Mouse (Mus musculus) kidney, embryonic 16.5 days (tissue): ENCODE measurements around the gene Olfr199. TPM values are rescaled to one million over a fixed set of nuclear protein-coding genes. Genes with fewer than 3 reads are reported as not detected.
"Not testable (repeated sequence)": the region's sequence is repeated elsewhere in the genome, so short reads cannot be mapped to it uniquely, and the experiment has no call there.

Source experiments
- ATAC-seq: fragments of 200-750 bp; cut with Nextera tagmentation; 2 replicates; pipeline ENCODE4 v1.8.0; 2017; ENCODE audit warnings: moderate TSS enrichment; ENCODE audit not compliant: low FRiP score, low TSS enrichment
- H3K27ac ChIP-seq: fragments of 300-500 bp; sonication (generic); 2 replicates; pipeline ENCODE4 v1.5.1; 2014; ENCODE audit warnings: low read length
- H3K27me3 ChIP-seq: fragments of 300-500 bp; sonication (generic); 2 replicates; pipeline ENCODE4 v1.6.1; 2014; ENCODE audit warnings: low read length, control low read depth, mixed read lengths; ENCODE audit not compliant: insufficient read depth
- H3K36me3 ChIP-seq: fragments of 300-500 bp; sonication (generic); 2 replicates; pipeline ENCODE4 v1.6.1; 2014; ENCODE audit warnings: low read length, control low read depth, mixed read lengths; ENCODE audit not compliant: insufficient read depth
- H3K4me1 ChIP-seq: fragments of 300-500 bp; sonication (generic); 2 replicates; pipeline ENCODE4 v1.6.1; 2014; ENCODE audit warnings: low read length, control low read depth, mixed read lengths; ENCODE audit not compliant: insufficient read depth
- H3K4me2 ChIP-seq: fragments of 300-500 bp; sonication (generic); replicated peaks from 2 replicates; pipeline ENCODE4 v1.6.1; 2014; ENCODE audit warnings: low read depth, low read length
- H3K4me3 ChIP-seq: fragments of 300-500 bp; sonication (generic); 2 replicates; pipeline ENCODE4 v1.5.1; 2014; ENCODE audit warnings: mild to moderate bottlenecking, low read length
- H3K9ac ChIP-seq: fragments of 300-500 bp; sonication (generic); replicated peaks from 2 replicates; pipeline ENCODE4 v1.6.1; 2014; ENCODE audit warnings: low read length
- H3K9me3 ChIP-seq: fragments of 300-500 bp; sonication (generic); 2 replicates; pipeline ENCODE4 v1.6.1; 2016; ENCODE audit warnings: low read length, control low read depth
- WGBS: fragments of 180-500 bp; shearing (Covaris S2); extraction: QIAGEN DNeasy Blood & Tissue Kit; methylation state at CpG from one replicate; pipeline ENCODE4 v1.1.7; 2014; 5-methylcytosine and 5-hydroxymethylcytosine counted together
- polyA plus RNA-seq: library from polyadenylated mRNA; unstranded; fragments of >200 nt; fragmentation: Nextera tagmentation; extraction: Ambion mirVana; gene quantifications from 2 replicates; pipeline ENCODE4 v1.2.1, GENCODE M21; 2015

Gene Olfr199
- polyA plus RNA-seq, result not detected in 2 replicates

DNA sequence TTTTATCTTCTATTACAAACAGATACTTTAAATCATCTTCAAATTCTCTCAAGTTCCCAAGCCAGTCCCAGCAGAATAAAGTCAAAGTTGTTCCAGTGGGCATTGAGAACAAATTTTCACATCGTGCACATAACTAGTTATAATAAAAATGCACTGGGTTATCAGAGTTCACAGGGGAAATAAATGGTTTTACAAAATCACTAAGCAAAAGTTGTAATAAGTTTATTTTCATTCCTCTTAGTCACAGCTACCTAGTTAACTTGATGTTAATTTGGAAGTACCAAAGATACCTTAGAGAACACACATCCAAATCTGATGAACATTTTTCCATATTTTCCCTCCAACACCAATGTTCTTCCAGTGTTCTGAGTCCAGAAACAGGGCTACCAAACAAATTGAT, at the start of gene Olfr199:
TSS of gene Olfr199 (minus strand) at position 101 of the 400 bp plus-strand sequence.
- WGBS, result 84% methylated on average over 1 of the region's 1 CpGs
- ATAC-seq, H3K27ac ChIP-seq, H3K4me3 ChIP-seq, H3K27me3 ChIP-seq, H3K9ac ChIP-seq, H3K4me2 ChIP-seq, H3K4me1 ChIP-seq, H3K9me3 ChIP-seq, H3K36me3 ChIP-seq: not testable (repeated sequence)

DNA sequence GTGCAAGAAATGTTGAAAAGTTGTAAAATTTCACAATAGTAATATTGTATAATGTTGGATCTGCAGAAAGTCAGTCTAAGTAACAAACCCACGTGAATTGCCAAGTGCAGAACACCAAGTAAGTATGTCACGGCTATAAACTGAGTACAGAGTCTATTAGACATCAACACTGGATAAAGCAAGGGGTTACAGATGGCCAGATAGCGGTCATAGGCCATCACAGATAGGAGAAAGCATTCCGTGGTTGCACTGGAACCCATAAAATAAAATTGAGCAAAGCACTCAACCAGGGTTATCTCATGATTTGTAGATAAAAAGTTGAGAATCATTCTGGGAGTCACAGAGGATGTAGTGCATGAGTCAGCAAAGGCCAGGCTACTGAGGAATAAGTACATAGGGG, 49.5 kb upstream of the Olfr199 start:
- H3K27ac ChIP-seq, H3K4me2 ChIP-seq, ATAC-seq, H3K4me1 ChIP-seq, H3K4me3 ChIP-seq, H3K9me3 ChIP-seq, H3K9ac ChIP-seq, H3K36me3 ChIP-seq, H3K27me3 ChIP-seq: not testable (repeated sequence)
- 73% methylated on average over 4 of the region's 4 CpGs for WGBS

GRCm38 (mm10) chr16:59249684-59250083, 30.1 kb upstream of the Olfr199 start:
- 88% methylated on average over 17 of the region's 17 CpGs for WGBS
- Histone ChIP-seq H3K9me3 (0 out of 2 replicates have a peak, but pooled peaks cover 3% of the 10 kb centered on the region), H3K27ac (no peak overlapping the region), H3K36me3 (no peaks in the 10 kb centered on the region), H3K4me1 (no peaks in the 10 kb centered on the region), H3K4me2 (no peak overlapping the region), H3K4me3 (no peak overlapping the region), H3K27me3 (no peaks in the 10 kb centered on the region), H3K9ac (no peak overlapping the region)
- ATAC-seq, result no peak

DNA sequence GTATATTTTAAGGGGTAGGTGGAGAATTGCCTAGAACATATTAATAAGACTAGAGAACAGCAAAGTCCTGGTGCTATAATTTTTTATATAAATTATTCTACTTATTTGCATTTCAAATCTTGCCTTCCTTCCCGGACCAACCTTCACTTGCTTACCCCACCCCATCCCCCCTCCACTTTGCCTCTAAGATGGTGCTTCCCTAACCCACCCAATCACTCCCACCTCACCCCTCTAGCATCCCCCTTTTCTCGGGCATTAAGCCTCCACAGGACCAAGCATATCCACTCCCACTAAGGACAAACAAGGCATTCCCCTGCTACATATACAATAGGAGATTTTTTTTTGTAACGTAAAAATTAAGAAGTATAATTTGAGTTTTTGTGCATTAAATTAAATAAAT, 1.7 kb downstream of the Olfr199 start:
- H3K9me3 ChIP-seq, H3K27me3 ChIP-seq, H3K4me1 ChIP-seq, H3K9ac ChIP-seq, H3K4me2 ChIP-seq, H3K27ac ChIP-seq, H3K4me3 ChIP-seq, ATAC-seq, H3K36me3 ChIP-seq: not testable (repeated sequence)
- 79% methylated on average over 3 of the region's 3 CpGs for WGBS

DNA sequence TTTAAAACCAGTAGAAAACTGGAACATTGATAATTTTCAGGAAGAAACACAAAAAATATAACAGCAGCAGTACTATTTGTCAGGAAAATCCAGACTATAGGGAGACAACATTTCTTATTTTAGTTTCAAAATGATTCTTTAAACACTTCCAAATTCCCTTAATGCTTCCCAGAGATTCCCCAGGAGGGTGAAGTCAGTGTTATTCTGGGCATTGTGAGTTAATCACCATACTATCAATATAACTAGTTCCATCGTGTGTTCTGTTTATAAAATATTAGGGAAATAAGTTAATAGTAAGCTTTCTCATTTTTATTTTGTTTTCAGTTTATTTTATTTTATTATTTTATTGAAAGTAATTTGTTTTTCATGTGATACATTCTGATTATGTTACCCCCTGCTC, 16.1 kb downstream of the Olfr199 start, which contains the start of gene Olfr198:
TSS of gene Olfr198 (minus strand) at position 101 of the 400 bp plus-strand sequence.
- H3K27me3 ChIP-seq, H3K27ac ChIP-seq, H3K4me1 ChIP-seq, ATAC-seq, H3K4me2 ChIP-seq, H3K36me3 ChIP-seq, H3K9ac ChIP-seq, H3K4me3 ChIP-seq, H3K9me3 ChIP-seq: not testable (repeated sequence)
- 78% methylated on average over 1 of the region's 1 CpGs for WGBS

GRCm38 (mm10) chr16:59170354-59170753, 49.2 kb downstream of the Olfr199 start, which contains the start of gene Olfr196:
Gene Olfr196, minus strand, starts transcription at chr16:59170454.
- WGBS, result 76% methylated on average over 3 of the region's 3 CpGs
- no peaks in the 10 kb centered on the region for H3K9me3 ChIP-seq
- no peak within 1 kb of the TSS for H3K4me2 ChIP-seq
- no peak for ATAC-seq
- no peak within 1 kb of the TSS for H3K27ac ChIP-seq
- H3K9ac ChIP-seq, result no peak within 1 kb of the TSS
- no peaks in the 10 kb centered on the region for H3K27me3 ChIP-seq
- H3K4me3 ChIP-seq, result no peak within 1 kb of the TSS
- no peaks in the 10 kb centered on the region for H3K4me1 ChIP-seq
- H3K36me3 ChIP-seq, result no peaks in the 10 kb centered on the region

Other genes starting within 250 kb of the Olfr199 start
- gene Olfr183, start 224.4 kb downstream of the Olfr199 start, polyA plus RNA-seq, result not detected in 2 replicates
- gene Olfr186, start 189.5 kb downstream of the Olfr199 start, polyA plus RNA-seq, result not detected in 2 replicates
- not detected in 2 replicates for gene Olfr187, start 180.0 kb downstream of the Olfr199 start, polyA plus RNA-seq
- gene Olfr190, start 141.8 kb downstream of the Olfr199 start, polyA plus RNA-seq, result not detected in 2 replicates
- gene Olfr191, start 129.9 kb downstream of the Olfr199 start, polyA plus RNA-seq, result not detected in 2 replicates
- not detected in 2 replicates for gene Olfr193, start 107.9 kb downstream of the Olfr199 start, polyA plus RNA-seq
- not detected in 2 replicates for gene Olfr194, start 98.7 kb downstream of the Olfr199 start, polyA plus RNA-seq
- not detected in 2 replicates for gene Olfr195, start 72.7 kb downstream of the Olfr199 start, polyA plus RNA-seq
- gene Olfr196, start 49.3 kb downstream of the Olfr199 start, polyA plus RNA-seq, result not detected in 2 replicates
- gene Olfr198, start 16.2 kb downstream of the Olfr199 start, polyA plus RNA-seq, result not detected in 2 replicates
- gene Olfr201, start 52.9 kb upstream of the Olfr199 start, polyA plus RNA-seq, result not detected in 2 replicates
- gene Olfr202, start 67.0 kb upstream of the Olfr199 start, polyA plus RNA-seq, result not detected in 2 replicates
- gene Olfr203, start 79.1 kb upstream of the Olfr199 start, polyA plus RNA-seq, result not detected in 2 replicates
- not detected in 2 replicates for gene Olfr204, start 98.5 kb upstream of the Olfr199 start, polyA plus RNA-seq
- not detected in 2 replicates for gene Olfr205, start 111.4 kb upstream of the Olfr199 start, polyA plus RNA-seq
- not detected in 2 replicates for gene Olfr206, start 129.5 kb upstream of the Olfr199 start, polyA plus RNA-seq
- gene Olfr209, start 144.2 kb upstream of the Olfr199 start, polyA plus RNA-seq, result not detected in 2 replicates
- 0.06 TPM in 1 of 2 replicates, not detected in the other for gene Gabrr3, start 187.6 kb upstream of the Olfr199 start, polyA plus RNA-seq